Mouse (Mus musculus) brain, embryonic 18.5 days (tissue): ENCODE results near the gene Xkr7.

ENCODE experiments used
- DNase-seq: peaks from one replicate; pipeline ENCODE4 v3.0.0-alpha.2; 2012; ENCODE audit warnings: low read depth, low spot score

Gene Xkr7

GRCm38 (mm10) chr2:153071491-153072184 is 40.0 kb downstream of the Xkr7 start:
- DNase-seq: no peak

- no peak for DNase-seq
These were observed 43.0 kb downstream of the Xkr7 start for GRCm38 (mm10) chr2:153074651-153075050.

GRCm38 (mm10) chr2:153075961-153076360 is 44.3 kb downstream of the Xkr7 start:
- no peak for DNase-seq

GRCm38 (mm10) chr2:153080841-153081523 is 49.3 kb downstream of the Xkr7 start:
- peak; percentile 49 for DNase-seq

GRCm38 (mm10) chr2:153081866-153082265 is 50.2 kb downstream of the Xkr7 start:
- no peak for DNase-seq

- DNase-seq: no peak
These were observed 51.6 kb downstream of the Xkr7 start for GRCm38 (mm10) chr2:153083275-153083674.

- no peak for DNase-seq
These were observed 52.2 kb downstream of the Xkr7 start for GRCm38 (mm10) chr2:153083824-153084223.

GRCm38 (mm10) chr2:153084261-153084976 is 52.8 kb downstream of the Xkr7 start:
- DNase-seq: no peak

- no peak for DNase-seq
These were observed 53.9 kb downstream of the Xkr7 start for GRCm38 (mm10) chr2:153085556-153085955.

- no peak for DNase-seq
These were observed 54.5 kb downstream of the Xkr7 start for GRCm38 (mm10) chr2:153086166-153086565.

- no peak for DNase-seq
These were observed 55.4 kb downstream of the Xkr7 start for GRCm38 (mm10) chr2:153087091-153087490.

- DNase-seq: no peak
These were observed 57.7 kb downstream of the Xkr7 start for GRCm38 (mm10) chr2:153089316-153089715.

- no peak for DNase-seq
These were observed 59.0 kb downstream of the Xkr7 start for GRCm38 (mm10) chr2:153090551-153091165.
